Mouse (Mus musculus): Measurements from ENCODE around the gene Ppp2r5c.

DNA sequence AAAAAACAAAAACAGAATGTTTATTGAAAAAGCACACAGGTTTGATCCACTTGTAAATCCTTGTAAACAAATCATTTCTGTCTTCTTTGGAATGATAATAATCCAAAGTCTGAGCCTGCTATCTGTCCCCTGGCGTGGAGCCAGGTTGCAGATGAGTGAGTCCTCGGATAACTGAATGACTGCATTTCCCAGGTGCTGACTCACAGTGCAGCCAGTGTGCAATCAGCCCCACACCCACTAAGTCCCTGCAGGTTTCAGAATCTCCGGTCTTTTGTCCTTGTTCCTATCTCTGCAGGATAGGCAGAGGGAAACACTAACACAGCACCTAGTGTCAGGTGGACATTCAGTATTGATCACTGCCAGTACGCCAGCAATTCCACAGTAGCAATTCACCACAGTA, 152.9 kb downstream of the Ppp2r5c start:
- TF ChIP-seq POLR2A (IDR thresholded peaks at IDR 0.05; ENCODE audit: low read depth, low read length) (no peak), CTCF (IDR thresholded peaks at IDR 0.05; ENCODE audit: extremely low read depth, insufficient read depth, insufficient read length, insufficient replicate concordance) (no peak)

Data from spleen, adult 2 months (tissue).